Mouse (Mus musculus) olfactory bulb, adult 2 months (tissue): Measurements from ENCODE around the gene Fam189a2. TPM values are rescaled to one million over a fixed set of nuclear protein-coding genes. Genes with fewer than 3 reads are reported as not detected.

Experiments
- H3K27ac ChIP-seq: fragments of 200-500 bp; 2 replicates; pipeline ENCODE4 v1.5.1; 2012; ENCODE audit warnings: low read depth, low read length; ENCODE audit not compliant: insufficient read depth
- H3K4me1 ChIP-seq: fragments of 200-500 bp; 2 replicates; pipeline ENCODE4 v1.6.1; 2012; ENCODE audit warnings: low read length; ENCODE audit not compliant: control insufficient read depth, insufficient read depth
- H3K4me3 ChIP-seq: fragments of 200-500 bp; 2 replicates; pipeline ENCODE4 v1.5.1; 2012; ENCODE audit warnings: mild to moderate bottlenecking, low read depth, low read length, moderate library complexity; ENCODE audit not compliant: insufficient read depth
- CTCF ChIP-seq: fragments of 200-500 bp; IDR thresholded peaks from 2 replicates; pipeline ENCODE4 v1.5.1; 2012; ENCODE audit warnings: low read depth, mild to moderate bottlenecking, low read length, moderate library complexity; ENCODE audit not compliant: insufficient read depth
- POLR2A ChIP-seq: fragments of 200-500 bp; IDR thresholded peaks from 2 replicates; pipeline ENCODE4 v1.6.1; 2012; ENCODE audit warnings: mild to moderate bottlenecking, low read depth, low read length, moderate library complexity; ENCODE audit not compliant: insufficient read depth
- WGBS: fragments of 180-500 bp; shearing (Covaris S2); methylation state at CpG from one replicate; pipeline ENCODE4 v1.1.7; 2018; 5-methylcytosine and 5-hydroxymethylcytosine counted together
- polyA plus RNA-seq: library from polyadenylated mRNA; stranded (reverse); fragments of >200 nt; gene quantifications from 2 replicates; pipeline ENCODE4 v1.2.4, GENCODE M21; 2012; ENCODE audit warnings: low replicate concordance; ENCODE audit not compliant: missing spikeins, insufficient read depth, insufficient read length

The Fam189a2 gene
- polyA plus RNA-seq, 1 experiment = not detected

DNA sequence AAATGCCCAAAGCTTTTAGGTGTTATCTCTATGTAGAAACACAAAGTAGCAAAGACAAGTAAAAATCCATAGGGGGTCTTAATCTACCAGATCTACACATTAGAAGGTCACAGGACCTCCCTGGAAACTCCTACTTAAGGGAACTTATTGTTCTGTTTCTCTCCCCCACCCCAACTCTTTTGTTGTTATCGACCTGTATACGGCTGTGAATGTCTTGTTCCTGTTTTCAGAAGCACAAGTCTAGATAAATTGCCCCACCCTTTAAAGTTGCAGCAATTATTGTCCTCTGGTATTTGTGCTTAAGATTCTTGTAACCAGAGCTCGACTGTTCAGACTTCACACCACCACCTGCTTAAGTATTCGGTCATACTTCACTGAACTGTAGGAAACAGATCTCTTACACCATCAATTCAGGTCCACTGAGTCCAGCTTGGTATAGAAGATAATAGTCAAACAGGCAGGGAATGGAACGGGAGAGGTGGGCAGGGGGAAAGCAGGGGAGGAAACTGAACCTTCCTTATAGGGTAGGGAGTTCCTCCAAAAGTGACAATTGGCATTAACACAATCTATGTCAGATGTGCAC lies 1.9 kb upstream of the Fam189a2 start:
- WGBS = 72% methylated on average over 5 of the region's 5 CpGs
- no peak for TF ChIP-seq CTCF
- no peak for TF ChIP-seq POLR2A
- H3K4me1 ChIP-seq = peaks cover 13% of the 10 kb centered on the region
- no peak overlapping the region for H3K27ac ChIP-seq
- H3K4me3 ChIP-seq = no peak overlapping the region

DNA sequence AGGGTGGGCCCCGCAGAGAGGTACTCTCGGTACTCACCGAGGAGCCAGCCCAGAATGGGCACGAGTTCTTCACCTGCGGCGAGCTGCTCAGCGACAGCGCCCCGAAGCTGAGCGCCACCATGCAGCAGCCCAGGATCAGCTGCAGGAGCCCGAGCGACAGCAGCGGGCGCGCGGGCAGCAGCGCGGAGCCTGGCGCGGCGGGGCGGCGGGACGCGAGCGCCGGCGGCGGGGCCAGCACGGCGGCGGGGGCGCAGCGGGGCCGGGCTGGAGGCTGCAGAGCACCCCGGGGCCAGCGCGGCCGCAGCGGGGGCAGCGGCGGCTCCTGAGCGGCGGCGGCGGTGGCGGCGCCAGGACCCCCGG lies 328 bp downstream of the Fam189a2 start:
- TF ChIP-seq POLR2A = no peak
- no peak for TF ChIP-seq CTCF
- WGBS = 25% methylated on average over 49 of the region's 49 CpGs
- no peak overlapping the region for H3K27ac ChIP-seq
- peak overlapping the region; percentile 71 for H3K4me3 ChIP-seq
- H3K4me1 ChIP-seq = peaks cover 13% of the 10 kb centered on the region

DNA sequence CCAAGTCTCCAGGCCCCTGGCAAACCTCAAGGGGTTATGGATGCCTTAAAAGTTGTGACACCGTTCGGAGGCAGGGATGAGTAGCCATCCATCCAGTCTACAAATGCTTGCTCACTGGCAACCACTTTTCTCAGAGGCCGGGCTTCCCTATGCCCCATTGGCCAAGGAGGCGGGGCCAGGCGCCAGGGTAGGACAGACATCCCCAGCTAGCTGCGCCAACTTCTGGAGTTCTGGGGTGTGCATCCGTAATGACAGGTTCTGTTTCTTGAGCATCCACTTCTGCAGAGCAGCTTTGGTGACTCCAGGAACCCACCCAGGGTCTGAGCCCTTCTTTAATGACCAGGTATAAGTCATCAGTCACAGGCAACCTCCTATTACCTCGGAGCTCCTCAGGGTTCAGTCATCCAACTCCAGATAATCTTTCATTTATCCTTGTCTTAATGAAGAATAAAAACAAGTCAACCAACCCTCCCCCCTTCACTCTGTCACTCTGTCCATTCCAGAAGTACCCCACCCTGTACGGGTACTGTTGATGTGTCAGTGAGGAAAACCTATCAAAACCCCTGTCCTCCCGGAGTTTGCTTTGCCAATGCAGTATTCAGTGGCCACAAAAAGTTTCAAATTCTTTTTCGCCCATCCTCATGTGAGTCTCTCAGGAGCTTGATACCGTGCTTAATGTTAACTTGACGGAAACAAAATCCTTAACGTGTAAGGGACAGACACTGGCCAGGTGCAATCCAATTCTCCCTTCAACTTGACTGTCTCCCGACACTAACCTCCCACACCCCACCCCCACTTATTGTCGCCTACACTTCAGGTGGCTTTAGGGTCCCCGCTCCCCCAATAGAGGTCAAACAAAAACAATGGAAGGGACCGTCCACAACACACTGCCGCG lies 956 bp downstream of the Fam189a2 start:
- H3K4me1 ChIP-seq = peaks cover 13% of the 10 kb centered on the region
- TF ChIP-seq CTCF (no peak), POLR2A (no peak)
- H3K27ac ChIP-seq = no peak overlapping the region
- 12% methylated on average over 20 of the region's 20 CpGs for WGBS
- H3K4me3 ChIP-seq = peak overlapping the region; percentile 71

DNA sequence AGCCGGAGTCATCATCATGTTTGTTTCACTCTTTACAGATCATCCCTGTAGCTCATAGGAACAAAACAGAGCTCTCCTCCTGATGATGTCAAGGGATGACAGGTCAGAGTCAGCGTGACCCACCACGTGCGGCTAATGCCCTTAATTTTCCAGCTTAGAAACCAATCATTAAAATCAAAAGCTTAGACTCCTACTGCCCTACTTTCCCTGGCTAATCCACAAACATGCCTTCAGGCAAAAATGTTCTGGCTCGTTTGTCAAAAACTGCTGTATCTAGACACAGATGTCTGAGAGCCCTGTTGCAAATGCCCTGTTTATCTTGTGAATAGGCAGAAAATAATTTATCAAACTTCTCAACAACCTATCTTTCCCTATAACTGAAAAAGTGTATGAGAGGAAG lies 4.9 kb downstream of the Fam189a2 start:
- Histone ChIP-seq H3K27ac (no peak overlapping the region), H3K4me1 (peaks cover 7% of the 10 kb centered on the region), H3K4me3 (no peak overlapping the region)
- TF ChIP-seq POLR2A (no peak), CTCF (no peak)
- 57% methylated on average over 5 of the region's 5 CpGs for WGBS

- WGBS = 77% methylated on average over 1 of the region's 1 CpGs
- no peak for TF ChIP-seq CTCF
- no peak for TF ChIP-seq POLR2A
- Histone ChIP-seq H3K4me1 (peaks cover 3% of the 10 kb centered on the region; the same call in 1 of the 2 replicates), H3K27ac (no peak overlapping the region), H3K4me3 (no peak overlapping the region)
These were observed 6.2 kb downstream of the Fam189a2 start for GRCm38 (mm10) chr19:24024667-24025066.

DNA sequence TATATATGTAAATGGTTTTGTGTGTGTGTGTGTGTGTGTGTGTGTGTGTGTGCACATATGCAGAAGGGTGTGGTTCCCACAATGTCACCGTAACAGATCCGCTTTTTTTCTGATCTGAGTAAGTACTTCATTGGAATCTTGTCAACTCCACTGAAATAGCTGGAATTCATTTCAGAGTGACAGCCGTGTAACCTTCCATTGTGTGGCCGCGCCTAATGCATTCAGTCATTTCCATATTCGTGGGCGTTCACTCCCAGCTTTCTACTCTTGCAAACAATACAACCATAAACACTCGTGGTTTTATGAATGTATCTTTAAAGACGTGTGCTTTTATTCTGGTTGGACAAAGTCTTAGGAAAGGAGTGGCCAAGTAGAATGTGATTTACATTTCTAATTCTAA lies 6.7 kb downstream of the Fam189a2 start:
- Histone ChIP-seq H3K27ac (no peak overlapping the region), H3K4me3 (no peak overlapping the region), H3K4me1 (no peaks in the 10 kb centered on the region; the same call in 1 of the 2 replicates)
- TF ChIP-seq POLR2A = no peak
- no peak for TF ChIP-seq CTCF
- WGBS = 55% methylated on average over 9 of the region's 9 CpGs

- 86% methylated on average over 7 of the region's 7 CpGs for WGBS
- Histone ChIP-seq H3K4me1 (no peaks in the 10 kb centered on the region; the same call in 1 of the 2 replicates), H3K27ac (no peak overlapping the region), H3K4me3 (no peak overlapping the region)
- TF ChIP-seq CTCF (no peak), POLR2A (no peak)
These were observed 7.5 kb downstream of the Fam189a2 start for GRCm38 (mm10) chr19:24023351-24023750.

GRCm38 (mm10) chr19:24022771-24023170 lies 8.0 kb downstream of the Fam189a2 start:
- no peak overlapping the region for H3K27ac ChIP-seq
- WGBS = 88% methylated on average over 3 of the region's 3 CpGs
- TF ChIP-seq CTCF (no peak), POLR2A (no peak)
- H3K4me1 ChIP-seq = no peaks in the 10 kb centered on the region; the same call in 1 of the 2 replicates
- no peak overlapping the region for H3K4me3 ChIP-seq

DNA sequence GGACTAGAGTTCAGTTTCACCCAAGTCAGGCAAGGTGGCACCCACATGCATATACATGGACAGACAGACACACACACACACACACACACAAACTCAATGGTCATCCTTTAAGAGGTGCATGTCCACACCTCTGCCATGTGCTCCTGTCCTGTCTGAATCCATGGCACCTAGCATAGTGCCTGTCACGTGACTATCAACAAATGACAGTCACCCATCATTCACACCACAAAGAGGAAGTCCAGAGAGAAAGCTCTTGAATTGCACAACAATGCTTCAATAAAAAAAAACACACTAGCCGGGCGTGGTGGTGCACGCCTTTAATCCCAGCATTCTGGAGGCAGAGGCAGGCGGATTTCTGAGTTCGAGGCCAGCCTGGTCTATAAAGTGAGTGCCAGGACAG lies 8.5 kb downstream of the Fam189a2 start:
- 98% methylated on average over 6 of the region's 6 CpGs for WGBS
- H3K27ac ChIP-seq = no peak overlapping the region
- H3K4me1 ChIP-seq = no peaks in the 10 kb centered on the region; the same call in 1 of the 2 replicates
- H3K4me3 ChIP-seq = no peak overlapping the region
- TF ChIP-seq POLR2A (no peak), CTCF (no peak)
